Mouse (Mus musculus) limb, embryonic 11.5 days (tissue): ENCODE data around the gene Synpo2l. TPM values are rescaled to one million over a fixed set of nuclear protein-coding genes. Genes with fewer than 3 reads are reported as not detected.

Experiments used
- ATAC-seq: fragments of 200-750 bp; cut with Nextera tagmentation; 2 replicates; pipeline ENCODE4 v1.8.0; 2017; ENCODE audit warnings: low read depth; ENCODE audit not compliant: insufficient number of reproducible peaks, low FRiP score, low TSS enrichment
- DNase-seq: peaks from one replicate; pipeline ENCODE4 v3.0.0-alpha.2; 2015; ENCODE audit warnings: low spot score
- H3K27ac ChIP-seq: fragments of 300-500 bp; sonication (generic); replicated peaks from 2 replicates; pipeline ENCODE4 v1.5.1; 2014; ENCODE audit warnings: low read depth, mild to moderate bottlenecking, low read length
- H3K27me3 ChIP-seq: fragments of 300-500 bp; sonication (generic); 2 replicates; pipeline ENCODE4 v1.6.1; 2014; ENCODE audit warnings: mild to moderate bottlenecking, low read length, mixed read lengths; ENCODE audit not compliant: control insufficient read depth, insufficient read depth
- H3K36me3 ChIP-seq: fragments of 300-500 bp; sonication (generic); 2 replicates; pipeline ENCODE4 v1.6.1; 2014; ENCODE audit warnings: mild to moderate bottlenecking, low read length, moderate library complexity, mixed read lengths; ENCODE audit not compliant: control insufficient read depth, insufficient read depth
- H3K4me1 ChIP-seq: fragments of 300-500 bp; sonication (generic); 2 replicates; pipeline ENCODE4 v1.6.1; 2014; ENCODE audit warnings: low read length, mixed read lengths; ENCODE audit not compliant: control insufficient read depth, insufficient read depth
- H3K4me2 ChIP-seq: fragments of 300-500 bp; sonication (generic); 2 replicates; pipeline ENCODE4 v1.6.1; 2014; ENCODE audit warnings: low read depth, mild to moderate bottlenecking, moderate library complexity; ENCODE audit not compliant: severe bottlenecking
- H3K4me3 ChIP-seq: fragments of 300-500 bp; sonication (generic); 2 replicates; pipeline ENCODE4 v1.5.1; 2014; ENCODE audit warnings: low read depth, low read length
- H3K9ac ChIP-seq: fragments of 300-500 bp; sonication (generic); 2 replicates; pipeline ENCODE4 v1.6.1; 2014; ENCODE audit warnings: mild to moderate bottlenecking, low read length
- H3K9me3 ChIP-seq: fragments of 300-500 bp; sonication (generic); 2 replicates; pipeline ENCODE4 v1.6.1; 2016; ENCODE audit warnings: low read length; ENCODE audit not compliant: control insufficient read depth
- WGBS: fragments of 180-500 bp; shearing (Covaris S2); extraction: QIAGEN DNeasy Blood & Tissue Kit; methylation state at CpG from one replicate; pipeline ENCODE4 v1.1.7; 2014; 5-methylcytosine and 5-hydroxymethylcytosine counted together
- polyA plus RNA-seq: library from polyadenylated mRNA; unstranded; fragments of >200 nt; fragmentation: Nextera tagmentation; extraction: Ambion mirVana; gene quantifications from 2 replicates; pipeline ENCODE4 v1.2.1, GENCODE M21; 2014

Gene Synpo2l
- polyA plus RNA-seq, 1 experiment from 2014 or later, result 4.8 TPM

GRCm38 (mm10) chr14:20693589-20694101 is 25.5 kb upstream of the Synpo2l start:
- WGBS, result 95% methylated on average over 10 of the region's 10 CpGs
- DNase-seq (no peak), ATAC-seq (no peak)
- no peaks in the 10 kb centered on the region for H3K9me3 ChIP-seq
- H3K36me3 ChIP-seq, result peaks cover 23% of the 10 kb centered on the region; the same call in 1 of the 2 replicates
- no peak overlapping the region for H3K4me3 ChIP-seq
- no peaks in the 10 kb centered on the region for H3K27me3 ChIP-seq
- H3K4me2 ChIP-seq, result no peak overlapping the region
- H3K9ac ChIP-seq, result no peak overlapping the region
- H3K4me1 ChIP-seq, result peaks cover 19% of the 10 kb centered on the region
- no peak overlapping the region for H3K27ac ChIP-seq

GRCm38 (mm10) chr14:20691772-20692171 is 23.6 kb upstream of the Synpo2l start:
- Histone ChIP-seq H3K4me1 (peaks cover 13% of the 10 kb centered on the region), H3K4me2 (no peak overlapping the region), H3K9ac (no peak overlapping the region), H3K9me3 (no peaks in the 10 kb centered on the region), H3K27me3 (no peaks in the 10 kb centered on the region), H3K36me3 (peaks cover 28% of the 10 kb centered on the region), H3K27ac (no peak overlapping the region), H3K4me3 (no peak overlapping the region)
- WGBS, result 94% methylated on average over 6 of the region's 6 CpGs
- DNase-seq (no peak), ATAC-seq (no peak)

GRCm38 (mm10) chr14:20689009-20689408 is 20.9 kb upstream of the Synpo2l start:
- ATAC-seq, result no peak
- 92% methylated on average over 2 of the region's 2 CpGs for WGBS
- Histone ChIP-seq H3K9ac (no peak overlapping the region), H3K4me1 (no peaks in the 10 kb centered on the region), H3K9me3 (no peaks in the 10 kb centered on the region), H3K4me3 (no peak overlapping the region), H3K4me2 (no peak overlapping the region), H3K36me3 (peaks cover 46% of the 10 kb centered on the region), H3K27ac (no peak overlapping the region), H3K27me3 (no peaks in the 10 kb centered on the region)
- no peak for DNase-seq

GRCm38 (mm10) chr14:20686576-20686975 is 18.4 kb upstream of the Synpo2l start:
- 93% methylated on average over 3 of the region's 3 CpGs for WGBS
- H3K9me3 ChIP-seq, result no peaks in the 10 kb centered on the region
- no peak for DNase-seq
- no peak overlapping the region for H3K9ac ChIP-seq
- no peaks in the 10 kb centered on the region for H3K27me3 ChIP-seq
- no peak overlapping the region for H3K27ac ChIP-seq
- H3K36me3 ChIP-seq, result peaks cover 50% of the 10 kb centered on the region
- H3K4me2 ChIP-seq, result no peak overlapping the region
- no peak for ATAC-seq
- H3K4me3 ChIP-seq, result no peak overlapping the region
- H3K4me1 ChIP-seq, result no peaks in the 10 kb centered on the region

- Histone ChIP-seq H3K9ac (no peak overlapping the region), H3K4me2 (no peak overlapping the region), H3K27me3 (no peaks in the 10 kb centered on the region), H3K9me3 (no peaks in the 10 kb centered on the region), H3K27ac (no peak overlapping the region), H3K4me3 (no peak overlapping the region), H3K4me1 (no peaks in the 10 kb centered on the region), H3K36me3 (peaks cover 51% of the 10 kb centered on the region)
- 91% methylated on average over 3 of the region's 3 CpGs for WGBS
- ATAC-seq (no peak), DNase-seq (no peak)
Measured at GRCm38 (mm10) chr14:20682498-20682897, 14.3 kb upstream of the Synpo2l start.

- WGBS, result 92% methylated on average over 2 of the region's 2 CpGs
- Histone ChIP-seq H3K9ac (no peak overlapping the region), H3K4me1 (no peaks in the 10 kb centered on the region), H3K27ac (no peak overlapping the region), H3K9me3 (no peaks in the 10 kb centered on the region), H3K36me3 (peaks cover 51% of the 10 kb centered on the region), H3K4me3 (no peak overlapping the region), H3K4me2 (no peak overlapping the region), H3K27me3 (no peaks in the 10 kb centered on the region)
- DNase-seq (no peak), ATAC-seq (no peak)
Measured at GRCm38 (mm10) chr14:20681742-20682141, 13.6 kb upstream of the Synpo2l start.

GRCm38 (mm10) chr14:20677906-20678305 is 9.8 kb upstream of the Synpo2l start:
- H3K9ac ChIP-seq, result no peak overlapping the region
- no peaks in the 10 kb centered on the region for H3K9me3 ChIP-seq
- no peak for DNase-seq
- H3K27ac ChIP-seq, result no peak overlapping the region
- peaks cover 37% of the 10 kb centered on the region for H3K36me3 ChIP-seq
- H3K4me3 ChIP-seq, result no peak overlapping the region
- no peak for ATAC-seq
- 93% methylated on average over 4 of the region's 4 CpGs for WGBS
- no peaks in the 10 kb centered on the region; the same call in 1 of the 2 replicates for H3K4me1 ChIP-seq
- H3K27me3 ChIP-seq, result no peaks in the 10 kb centered on the region
- H3K4me2 ChIP-seq, result no peak overlapping the region

- no peaks in the 10 kb centered on the region for H3K27me3 ChIP-seq
- WGBS, result 1% methylated on average over 43 of the region's 43 CpGs
- H3K36me3 ChIP-seq, result peaks cover 16% of the 10 kb centered on the region
- peak within 1 kb of the TSS; percentile 50 for H3K4me2 ChIP-seq
- peak within 1 kb of the TSS; percentile 66 for H3K4me3 ChIP-seq
- peak within 1 kb of the TSS; percentile 63 for H3K27ac ChIP-seq
- no peaks in the 10 kb centered on the region; the same call in 1 of the 2 replicates for H3K4me1 ChIP-seq
- peak; percentile 100 for DNase-seq
- H3K9me3 ChIP-seq, result no peaks in the 10 kb centered on the region
- peak; percentile 95 for ATAC-seq
- peak within 1 kb of the TSS; percentile 73 for H3K9ac ChIP-seq
Measured at GRCm38 (mm10) chr14:20674064-20674833, 6.1 kb upstream of the Synpo2l start, which contains the start of gene Sec24c. Sec24c (plus strand) TSS chr14:20674308.
